Mouse (Mus musculus): ENCODE measurements at regions not wholly inside any gene's neighbourhood (a gene's known extent, or its start where the extent isn't known, plus 50 kb on each side); places are given as distances from the start of the nearest gene placed in this dataset.

DNA sequence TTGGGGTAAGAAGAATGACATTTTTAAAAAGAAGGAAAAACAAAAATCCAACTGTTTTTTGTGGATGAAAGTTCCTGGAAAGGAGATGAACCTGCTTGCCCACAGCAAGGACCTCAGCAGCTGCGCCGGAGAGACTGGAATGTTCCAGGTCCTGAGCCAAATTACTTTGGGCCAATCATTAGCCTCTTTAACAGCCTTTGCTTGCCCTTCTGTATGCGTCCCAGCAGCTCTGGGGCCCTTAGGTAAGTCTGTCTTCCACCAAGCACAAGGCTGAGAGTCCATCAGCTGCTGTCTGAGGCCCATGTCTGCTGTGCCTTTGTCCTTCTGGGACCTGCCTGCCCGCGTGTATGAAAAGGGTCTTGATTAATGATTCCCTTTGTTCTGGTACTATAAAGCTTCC is 71.4 kb upstream of the Armc2 start:
- Histone ChIP-seq H3K36me3 (ENCODE audit: control insufficient read depth, insufficient read depth, low read length) (no peaks in the 10 kb centered on the region), H3K4me3 (ENCODE audit: low read depth, low read length) (no peak overlapping the region), H3K4me2 (ENCODE audit: low read length) (no peak overlapping the region), H3K27me3 (ENCODE audit: control insufficient read depth, insufficient read depth, low read depth, low read length) (0 out of 2 replicates have a peak, but pooled peaks cover 4% of the 10 kb centered on the region), H3K27ac (ENCODE audit: low read length) (no peak overlapping the region), H3K4me1 (ENCODE audit: control insufficient read depth, insufficient read depth, low read length) (no peaks in the 10 kb centered on the region; the same call in 1 of the 2 replicates), H3K9ac (ENCODE audit: low read depth, low read length) (no peak overlapping the region), H3K9me3 (replicated peaks; ENCODE audit: control insufficient read depth, low read length, poor library complexity, severe bottlenecking) (peaks cover 10% of the 10 kb centered on the region)
- ATAC-seq = no peak
- WGBS = 46% methylated on average over 5 of the region's 5 CpGs

DNA sequence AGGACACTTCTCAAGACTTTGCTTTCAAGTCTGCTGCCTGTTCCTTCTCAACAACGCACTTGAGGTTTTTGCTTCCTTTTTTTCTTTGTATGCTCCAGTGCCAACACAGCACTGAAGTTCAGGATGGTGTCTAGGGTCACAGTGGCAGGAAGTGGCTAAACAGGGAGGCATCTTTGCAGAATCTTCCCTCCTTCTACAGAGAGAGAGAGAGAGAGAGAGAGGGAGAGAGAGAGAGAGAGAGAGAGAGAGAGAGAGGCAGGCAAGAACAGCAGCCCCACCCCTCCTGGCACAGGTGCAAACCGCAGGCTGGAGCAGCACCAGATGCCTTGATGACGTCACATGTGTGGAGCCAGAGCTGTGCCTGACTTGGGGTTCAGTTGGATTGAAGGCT is 71.0 kb upstream of the Armc2 start:
- Histone ChIP-seq H3K4me3 (ENCODE audit: low read depth, low read length) (no peak overlapping the region), H3K27ac (ENCODE audit: low read length) (no peak overlapping the region), H3K27me3 (ENCODE audit: control insufficient read depth, insufficient read depth, low read depth, low read length) (0 out of 2 replicates have a peak, but pooled peaks cover 4% of the 10 kb centered on the region), H3K36me3 (ENCODE audit: control insufficient read depth, insufficient read depth, low read length) (no peaks in the 10 kb centered on the region), H3K4me1 (ENCODE audit: control insufficient read depth, insufficient read depth, low read length) (no peaks in the 10 kb centered on the region; the same call in 1 of the 2 replicates), H3K4me2 (ENCODE audit: low read length) (no peak overlapping the region), H3K9me3 (replicated peaks; ENCODE audit: control insufficient read depth, low read length, poor library complexity, severe bottlenecking) (peaks cover 10% of the 10 kb centered on the region), H3K9ac (ENCODE audit: low read depth, low read length) (no peak overlapping the region)
- ATAC-seq = no peak
- 23% methylated on average over 3 of the region's 3 CpGs for WGBS

DNA sequence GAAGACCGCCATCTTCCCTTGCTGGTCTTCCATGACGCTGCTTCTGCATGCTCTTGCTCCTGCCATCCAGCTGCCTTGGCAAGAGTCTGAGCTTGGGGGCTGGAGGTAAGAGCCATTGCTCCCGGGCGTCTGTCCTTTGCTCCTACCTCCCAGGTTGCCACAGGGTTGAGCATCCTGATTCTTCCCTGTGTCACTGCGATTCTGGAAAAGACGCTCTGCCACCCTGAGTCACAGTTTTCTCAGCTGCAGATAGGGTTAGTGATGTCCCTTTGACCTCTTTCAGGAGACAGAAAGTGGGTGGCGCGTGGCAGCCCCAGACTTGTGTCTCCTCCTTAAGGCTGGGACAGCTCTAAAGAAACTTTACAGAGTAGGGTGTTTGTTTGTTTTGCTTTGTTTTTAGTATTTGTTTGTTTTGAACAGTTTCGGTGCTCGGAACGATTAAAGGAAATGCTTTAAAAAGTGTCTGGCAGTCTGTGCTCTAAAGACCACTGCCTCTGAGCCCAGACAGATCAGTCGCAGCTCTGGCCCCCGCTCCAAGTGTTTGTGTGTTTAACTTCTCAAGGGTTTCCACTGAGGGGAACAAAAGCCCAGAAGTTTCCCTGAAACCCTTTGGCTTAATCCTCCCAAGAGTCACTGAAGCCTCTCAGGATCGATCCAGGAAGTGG is 70.5 kb upstream of the Armc2 start:
- ATAC-seq = no peak
- 46% methylated on average over 14 of the region's 14 CpGs for WGBS
- no peak overlapping the region for H3K4me2 ChIP-seq (ENCODE audit: low read length)

GRCm38 (mm10) chr10:42087906-42088305 is 69.7 kb upstream of the Armc2 start:
- H3K9ac ChIP-seq (ENCODE audit: low read depth, low read length) = no peak overlapping the region
- no peaks in the 10 kb centered on the region; the same call in 1 of the 2 replicates for H3K4me1 ChIP-seq (ENCODE audit: control insufficient read depth, insufficient read depth, low read length)
- H3K36me3 ChIP-seq (ENCODE audit: control insufficient read depth, insufficient read depth, low read length) = no peaks in the 10 kb centered on the region
- no peak overlapping the region for H3K27ac ChIP-seq (ENCODE audit: low read length)
- H3K4me2 ChIP-seq (ENCODE audit: low read length) = no peak overlapping the region
- H3K27me3 ChIP-seq (ENCODE audit: control insufficient read depth, insufficient read depth, low read depth, low read length) = 0 out of 2 replicates have a peak, but pooled peaks cover 4% of the 10 kb centered on the region
- no peak overlapping the region for H3K4me3 ChIP-seq (ENCODE audit: low read depth, low read length)
- peaks cover 10% of the 10 kb centered on the region for H3K9me3 ChIP-seq (replicated peaks; ENCODE audit: control insufficient read depth, low read length, poor library complexity, severe bottlenecking)
- 89% methylated on average over 3 of the region's 3 CpGs for WGBS
- no peak for ATAC-seq

More for the DNA sequence above, 70.5 kb upstream of the Armc2 start:
- Histone ChIP-seq H3K9ac (ENCODE audit: low read depth, low read length) (no peak overlapping the region), H3K27ac (ENCODE audit: low read length) (no peak overlapping the region), H3K4me1 (ENCODE audit: control insufficient read depth, insufficient read depth, low read length) (no peaks in the 10 kb centered on the region; the same call in 1 of the 2 replicates), H3K9me3 (replicated peaks; ENCODE audit: control insufficient read depth, low read length, poor library complexity, severe bottlenecking) (peaks cover 10% of the 10 kb centered on the region), H3K4me3 (ENCODE audit: low read depth, low read length) (no peak overlapping the region), H3K27me3 (ENCODE audit: control insufficient read depth, insufficient read depth, low read depth, low read length) (0 out of 2 replicates have a peak, but pooled peaks cover 4% of the 10 kb centered on the region), H3K36me3 (ENCODE audit: control insufficient read depth, insufficient read depth, low read length) (no peaks in the 10 kb centered on the region)

DNA sequence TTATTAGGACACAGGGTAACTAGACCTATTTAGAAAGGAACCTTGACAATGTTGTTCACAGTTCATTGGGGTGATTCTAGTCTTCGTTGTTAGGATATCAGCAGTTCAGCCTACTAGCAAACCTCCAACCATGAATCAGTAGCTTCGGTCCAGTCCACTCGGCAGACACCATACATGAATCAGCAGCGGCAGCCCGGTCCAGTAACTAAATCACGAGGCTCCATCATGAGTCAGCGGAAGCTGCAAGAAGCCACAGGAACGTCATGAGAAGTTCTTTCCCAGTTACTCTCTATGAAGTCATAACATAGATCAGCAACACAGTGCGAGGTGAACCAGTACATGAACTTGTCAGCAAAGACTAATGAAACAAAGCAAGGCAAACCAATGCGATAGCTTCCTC is 68.4 kb upstream of the Armc2 start:
- no peaks in the 10 kb centered on the region; the same call in 1 of the 2 replicates for H3K4me1 ChIP-seq (ENCODE audit: control insufficient read depth, insufficient read depth, low read length)
- 0 out of 2 replicates have a peak, but pooled peaks cover 4% of the 10 kb centered on the region for H3K27me3 ChIP-seq (ENCODE audit: control insufficient read depth, insufficient read depth, low read depth, low read length)
- no peak for ATAC-seq
- no peak overlapping the region for H3K9ac ChIP-seq (ENCODE audit: low read depth, low read length)
- peaks cover 10% of the 10 kb centered on the region for H3K9me3 ChIP-seq (replicated peaks; ENCODE audit: control insufficient read depth, low read length, poor library complexity, severe bottlenecking)
- H3K4me2 ChIP-seq (ENCODE audit: low read length) = no peak overlapping the region
- 94% methylated on average over 10 of the region's 10 CpGs for WGBS
- H3K4me3 ChIP-seq (ENCODE audit: low read depth, low read length) = no peak overlapping the region
- H3K27ac ChIP-seq (ENCODE audit: low read length) = no peak overlapping the region
- no peaks in the 10 kb centered on the region for H3K36me3 ChIP-seq (ENCODE audit: control insufficient read depth, insufficient read depth, low read length)

DNA sequence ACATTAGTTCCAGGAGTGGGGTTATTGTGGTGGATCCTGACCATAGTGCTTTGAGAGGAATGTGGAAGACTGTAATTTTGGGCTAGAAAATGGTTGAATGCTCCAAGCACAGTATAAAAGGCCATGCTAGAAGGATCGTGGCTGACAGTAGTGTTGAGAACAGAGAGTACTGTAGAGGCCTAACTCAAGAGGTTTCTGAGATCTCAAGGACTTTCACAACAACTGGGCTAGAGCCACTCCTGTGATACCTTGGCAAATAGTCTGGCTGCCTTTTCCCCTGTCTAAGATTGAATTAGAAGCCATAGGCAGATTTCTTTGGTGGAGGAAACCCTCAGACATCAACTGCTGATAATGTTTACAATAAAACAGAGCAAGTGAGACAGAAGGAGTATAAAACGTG is 67.1 kb upstream of the Armc2 start:
- Histone ChIP-seq H3K9ac (ENCODE audit: low read depth, low read length) (no peak overlapping the region), H3K27me3 (ENCODE audit: control insufficient read depth, insufficient read depth, low read depth, low read length) (0 out of 2 replicates have a peak, but pooled peaks cover 4% of the 10 kb centered on the region), H3K4me2 (ENCODE audit: low read length) (no peak overlapping the region), H3K4me1 (ENCODE audit: control insufficient read depth, insufficient read depth, low read length) (no peaks in the 10 kb centered on the region; the same call in 1 of the 2 replicates), H3K4me3 (ENCODE audit: low read depth, low read length) (no peak overlapping the region), H3K36me3 (ENCODE audit: control insufficient read depth, insufficient read depth, low read length) (no peaks in the 10 kb centered on the region), H3K9me3 (replicated peaks; ENCODE audit: control insufficient read depth, low read length, poor library complexity, severe bottlenecking) (peaks cover 10% of the 10 kb centered on the region), H3K27ac (ENCODE audit: low read length) (no peak overlapping the region)
- 78% methylated on average over 2 of the region's 2 CpGs for WGBS
- ATAC-seq = no peak

GRCm38 (mm10) chr10:42082227-42082840 is 64.1 kb upstream of the Armc2 start:
- Histone ChIP-seq H3K27ac (ENCODE audit: low read length) (no peak overlapping the region), H3K9me3 (replicated peaks; ENCODE audit: control insufficient read depth, low read length, poor library complexity, severe bottlenecking) (peaks cover 10% of the 10 kb centered on the region), H3K4me2 (ENCODE audit: low read length) (no peak overlapping the region), H3K9ac (ENCODE audit: low read depth, low read length) (no peak overlapping the region), H3K27me3 (ENCODE audit: control insufficient read depth, insufficient read depth, low read depth, low read length) (no peaks in the 10 kb centered on the region), H3K36me3 (ENCODE audit: control insufficient read depth, insufficient read depth, low read length) (no peaks in the 10 kb centered on the region), H3K4me3 (ENCODE audit: low read depth, low read length) (no peak overlapping the region), H3K4me1 (ENCODE audit: control insufficient read depth, insufficient read depth, low read length) (no peaks in the 10 kb centered on the region)
- no peak for ATAC-seq
- WGBS = 82% methylated on average over 7 of the region's 7 CpGs

DNA sequence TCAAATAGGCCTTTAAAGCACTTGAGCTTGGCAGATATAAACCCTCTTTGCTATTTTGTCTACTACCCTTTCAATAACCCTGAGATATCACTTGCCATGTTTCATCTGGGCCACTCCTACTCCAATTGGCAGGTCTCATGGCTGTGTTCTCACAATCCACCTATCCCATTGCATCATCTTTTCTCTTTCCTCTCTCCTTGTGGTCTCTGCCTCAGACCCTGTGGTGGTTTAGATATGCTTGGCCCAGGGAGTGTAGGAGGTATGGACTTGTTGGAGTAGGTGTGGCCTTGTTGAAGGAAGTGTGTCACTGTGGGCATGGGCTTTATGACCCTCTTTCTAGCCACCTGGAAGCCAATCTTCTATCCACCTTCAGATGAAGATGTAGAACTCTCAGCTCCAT is 61.5 kb upstream of the Armc2 start:
- no peak overlapping the region for H3K4me3 ChIP-seq (ENCODE audit: low read depth, low read length)
- H3K4me2 ChIP-seq (ENCODE audit: low read length) = no peak overlapping the region
- no peak for ATAC-seq
- H3K36me3 ChIP-seq (ENCODE audit: control insufficient read depth, insufficient read depth, low read length) = no peaks in the 10 kb centered on the region
- no peak overlapping the region for H3K9ac ChIP-seq (ENCODE audit: low read depth, low read length)
- no peaks in the 10 kb centered on the region for H3K9me3 ChIP-seq (replicated peaks; ENCODE audit: control insufficient read depth, low read length, poor library complexity, severe bottlenecking)
- no peak overlapping the region for H3K27ac ChIP-seq (ENCODE audit: low read length)
- H3K4me1 ChIP-seq (ENCODE audit: control insufficient read depth, insufficient read depth, low read length) = no peaks in the 10 kb centered on the region
- H3K27me3 ChIP-seq (ENCODE audit: control insufficient read depth, insufficient read depth, low read depth, low read length) = no peaks in the 10 kb centered on the region

DNA sequence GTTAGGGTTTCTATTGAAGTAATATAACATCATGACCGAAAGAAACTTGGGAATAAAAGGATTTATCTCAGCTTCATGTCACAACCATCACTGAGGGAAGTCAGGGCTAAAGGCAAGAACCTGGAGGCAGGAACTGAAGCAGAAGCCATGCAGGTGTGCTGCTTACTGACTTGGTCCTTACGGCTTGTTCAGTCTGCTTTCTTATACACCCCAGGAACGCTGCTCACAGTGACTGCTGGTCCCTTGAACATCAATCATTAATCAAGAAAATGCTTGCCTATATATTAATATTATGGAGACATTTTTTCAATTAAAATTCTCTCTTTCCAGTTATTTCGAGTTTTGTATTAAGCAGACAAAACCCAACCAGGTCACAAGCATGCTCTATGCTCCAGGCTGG is 58.5 kb upstream of the Armc2 start:
- Histone ChIP-seq H3K4me3 (ENCODE audit: low read depth, low read length) (no peak overlapping the region), H3K4me2 (ENCODE audit: low read length) (no peak overlapping the region), H3K9ac (ENCODE audit: low read depth, low read length) (no peak overlapping the region), H3K27me3 (ENCODE audit: control insufficient read depth, insufficient read depth, low read depth, low read length) (no peaks in the 10 kb centered on the region), H3K27ac (ENCODE audit: low read length) (no peak overlapping the region), H3K9me3 (replicated peaks; ENCODE audit: control insufficient read depth, low read length, poor library complexity, severe bottlenecking) (no peaks in the 10 kb centered on the region), H3K36me3 (ENCODE audit: control insufficient read depth, insufficient read depth, low read length) (no peaks in the 10 kb centered on the region), H3K4me1 (ENCODE audit: control insufficient read depth, insufficient read depth, low read length) (peaks cover 2% of the 10 kb centered on the region)
- no peak for ATAC-seq
- WGBS = 77% methylated on average over 4 of the region's 4 CpGs
